Mouse (Mus musculus): ENCODE data around the gene Prl4a1.
"Not testable (repeated sequence)": the region's sequence is repeated elsewhere in the genome, so short reads cannot be mapped to it uniquely, and the experiment has no call there.

The Prl4a1 gene

DNA sequence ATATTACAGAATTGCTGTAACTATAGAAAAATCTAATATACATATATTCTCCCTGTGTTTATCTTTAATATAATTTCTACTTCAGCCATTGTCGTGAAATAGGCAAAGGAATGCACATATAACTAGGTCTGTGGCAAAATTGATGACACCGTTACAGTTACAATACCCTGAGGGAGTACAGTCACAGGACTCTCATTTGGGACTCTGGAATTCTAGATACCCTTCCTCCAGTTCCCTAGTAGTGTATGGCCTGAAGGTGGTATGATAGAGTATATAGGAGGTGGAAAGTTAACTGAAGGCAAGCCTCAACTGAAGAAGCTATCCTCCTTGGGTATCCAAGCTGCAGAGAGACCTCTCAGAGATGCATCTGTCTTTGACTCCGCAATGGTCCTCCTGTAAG, at the start of gene Prl4a1:
Gene Prl4a1 (plus strand): TSS at position 301 of the 400 bp plus-strand sequence.
- TF ChIP-seq POU5F1 (IDR thresholded peaks at IDR 0.05; ENCODE audit: borderline replicate concordance, low read length) (no peak), CTCF (conservative IDR thresholded peaks at IDR 0.05; ENCODE audit: low read length) (no peak), NANOG (IDR thresholded peaks at IDR 0.05; ENCODE audit: borderline replicate concordance, low read length) (no peak)
- H3K27me3 ChIP-seq (ENCODE audit: insufficient read depth, low read length): no peaks in the 10 kb centered on the region
- H3K4me1 ChIP-seq (replicated peaks; ENCODE audit: low read depth, low read length): no peaks in the 10 kb centered on the region
- no peaks in the 10 kb centered on the region for H3K9me3 ChIP-seq (ENCODE audit: low read length)
- H3K36me3 ChIP-seq (ENCODE audit: insufficient read depth, low read length): no peaks in the 10 kb centered on the region
- H3K4me3 ChIP-seq (replicated peaks; ENCODE audit: low read length): no peak within 1 kb of the TSS

DNA sequence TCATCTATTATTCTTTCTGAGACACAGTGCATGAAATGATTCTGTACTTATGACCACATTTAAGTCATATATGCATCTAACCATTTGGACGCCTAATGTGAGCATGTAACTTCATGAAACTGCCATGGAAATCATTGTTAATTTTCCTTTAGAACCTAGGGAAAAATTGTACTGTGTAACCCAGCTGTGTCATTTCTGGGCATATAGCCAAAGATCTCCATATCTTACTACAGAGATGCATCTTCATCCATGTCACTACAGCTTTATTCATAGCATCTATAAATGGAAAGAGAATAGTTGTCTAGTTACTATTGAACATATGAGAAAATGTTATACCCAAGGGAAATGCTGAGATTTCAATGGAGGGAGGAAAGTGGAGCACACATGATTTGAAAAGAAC, 43.1 kb upstream of the Prl4a1 start:
- H3K4me1 ChIP-seq (replicated peaks; ENCODE audit: low read depth, low read length): no peaks in the 10 kb centered on the region
- H3K27me3 ChIP-seq (ENCODE audit: insufficient read depth, low read length): no peaks in the 10 kb centered on the region
- H3K9me3 ChIP-seq (ENCODE audit: low read length): peaks cover 19% of the 10 kb centered on the region
- no peak for TF ChIP-seq CTCF (conservative IDR thresholded peaks at IDR 0.05; ENCODE audit: low read length)
- TF ChIP-seq NANOG (IDR thresholded peaks at IDR 0.05; ENCODE audit: borderline replicate concordance, low read length): no peak
- no peak for TF ChIP-seq POU5F1 (IDR thresholded peaks at IDR 0.05; ENCODE audit: borderline replicate concordance, low read length)
- no peaks in the 10 kb centered on the region for H3K36me3 ChIP-seq (ENCODE audit: insufficient read depth, low read length)
- no peak overlapping the region for H3K4me3 ChIP-seq (replicated peaks; ENCODE audit: low read length)

DNA sequence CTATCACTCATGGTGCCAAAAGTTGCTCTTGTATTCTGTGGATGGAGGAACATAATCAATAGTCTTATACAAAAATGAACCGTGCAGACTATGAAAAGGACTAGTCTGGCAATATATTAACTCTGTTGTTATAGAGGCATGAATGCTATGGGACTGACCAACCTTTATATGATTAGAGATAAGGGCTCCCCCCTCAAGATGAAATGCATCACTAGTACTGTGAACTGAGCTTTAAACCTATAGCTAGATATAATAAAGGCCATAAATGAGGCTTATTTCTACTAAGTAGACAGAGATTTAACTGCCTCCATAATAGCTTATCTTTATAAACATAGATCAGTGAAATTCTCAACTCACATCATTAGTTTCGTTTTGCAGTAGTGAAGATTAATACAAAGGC, 41.7 kb upstream of the Prl4a1 start:
- H3K4me1 ChIP-seq (replicated peaks; ENCODE audit: low read depth, low read length); H3K9me3 ChIP-seq (ENCODE audit: low read length); H3K27me3 ChIP-seq (ENCODE audit: insufficient read depth, low read length); H3K36me3 ChIP-seq (ENCODE audit: insufficient read depth, low read length); H3K4me3 ChIP-seq (replicated peaks; ENCODE audit: low read length): not testable (repeated sequence)

DNA sequence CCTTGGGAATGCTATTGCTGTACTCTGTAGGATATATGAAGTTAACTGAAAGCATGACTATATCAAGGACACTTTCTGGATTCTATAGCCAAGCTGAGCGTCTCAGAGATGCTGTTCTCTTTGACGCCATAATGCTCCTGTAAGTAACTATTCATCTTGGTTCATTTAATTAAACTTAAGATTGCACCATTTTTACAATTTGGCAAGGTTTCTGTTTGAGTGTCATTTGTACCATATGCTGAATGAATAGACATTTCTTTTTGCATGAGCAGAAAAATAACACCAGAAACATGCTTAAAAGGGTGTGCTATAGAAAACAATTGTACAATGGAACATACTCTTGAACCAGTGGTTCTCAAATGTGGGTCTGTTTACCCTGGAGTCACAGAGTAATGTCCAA, 38.4 kb upstream of the Prl4a1 start:
- no peak overlapping the region for H3K4me3 ChIP-seq (replicated peaks; ENCODE audit: low read length)
- H3K4me1 ChIP-seq (replicated peaks; ENCODE audit: low read depth, low read length): no peaks in the 10 kb centered on the region
- no peaks in the 10 kb centered on the region for H3K36me3 ChIP-seq (ENCODE audit: insufficient read depth, low read length)
- no peaks in the 10 kb centered on the region for H3K27me3 ChIP-seq (ENCODE audit: insufficient read depth, low read length)
- no peaks in the 10 kb centered on the region for H3K9me3 ChIP-seq (ENCODE audit: low read length)
- TF ChIP-seq CTCF (conservative IDR thresholded peaks at IDR 0.05; ENCODE audit: low read length) (no peak), NANOG (IDR thresholded peaks at IDR 0.05; ENCODE audit: borderline replicate concordance, low read length) (no peak), POU5F1 (IDR thresholded peaks at IDR 0.05; ENCODE audit: borderline replicate concordance, low read length) (no peak)

DNA sequence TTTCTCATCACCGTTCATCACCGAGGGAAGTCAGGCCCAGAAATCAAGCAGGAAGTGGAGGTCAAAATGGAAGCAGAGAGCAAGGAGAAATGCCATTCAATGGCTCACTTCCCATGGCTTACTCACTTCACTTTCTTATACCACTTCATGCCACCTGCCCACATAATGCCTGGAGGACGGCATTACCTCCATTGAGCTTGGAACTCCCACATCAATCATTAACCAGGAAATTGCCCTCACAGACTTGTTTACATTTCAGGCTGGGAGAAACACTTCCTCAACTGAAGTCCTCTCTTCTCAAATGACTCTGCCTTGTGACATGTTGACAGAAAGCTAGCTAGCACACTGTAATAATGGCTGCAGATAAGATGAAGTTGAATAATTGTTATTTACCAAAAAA, 19.5 kb upstream of the Prl4a1 start:
- H3K4me1 ChIP-seq (replicated peaks; ENCODE audit: low read depth, low read length); H3K27me3 ChIP-seq (ENCODE audit: insufficient read depth, low read length); H3K4me3 ChIP-seq (replicated peaks; ENCODE audit: low read length); H3K36me3 ChIP-seq (ENCODE audit: insufficient read depth, low read length); H3K9me3 ChIP-seq (ENCODE audit: low read length): not testable (repeated sequence)

DNA sequence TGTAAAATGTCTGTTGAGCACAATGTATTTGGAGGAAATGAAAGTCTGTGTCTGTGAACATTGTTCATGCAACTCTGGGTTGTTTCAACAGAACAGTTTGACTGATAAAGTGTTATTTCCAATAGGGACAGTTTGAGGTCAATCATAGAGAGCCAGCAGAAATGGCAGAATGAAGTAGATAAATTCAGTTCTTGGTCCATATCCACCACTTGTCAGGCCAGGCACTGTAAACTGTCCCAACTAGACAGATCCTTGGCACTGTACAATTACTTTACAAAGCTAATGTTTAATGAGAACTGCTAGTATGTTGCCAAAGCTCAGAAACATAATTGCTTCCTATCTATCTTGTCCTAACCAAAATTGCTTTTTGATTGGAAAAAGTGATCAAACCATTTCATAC, 13.3 kb downstream of the Prl4a1 start:
- no peaks in the 10 kb centered on the region for H3K4me1 ChIP-seq (replicated peaks; ENCODE audit: low read depth, low read length)
- H3K4me3 ChIP-seq (replicated peaks; ENCODE audit: low read length): no peak overlapping the region
- H3K27me3 ChIP-seq (ENCODE audit: insufficient read depth, low read length): no peaks in the 10 kb centered on the region
- no peak for TF ChIP-seq CTCF (conservative IDR thresholded peaks at IDR 0.05; ENCODE audit: low read length)
- TF ChIP-seq NANOG (IDR thresholded peaks at IDR 0.05; ENCODE audit: borderline replicate concordance, low read length): no peak
- no peak for TF ChIP-seq POU5F1 (IDR thresholded peaks at IDR 0.05; ENCODE audit: borderline replicate concordance, low read length)
- H3K36me3 ChIP-seq (ENCODE audit: insufficient read depth, low read length): no peaks in the 10 kb centered on the region
- no peaks in the 10 kb centered on the region for H3K9me3 ChIP-seq (ENCODE audit: low read length)

DNA sequence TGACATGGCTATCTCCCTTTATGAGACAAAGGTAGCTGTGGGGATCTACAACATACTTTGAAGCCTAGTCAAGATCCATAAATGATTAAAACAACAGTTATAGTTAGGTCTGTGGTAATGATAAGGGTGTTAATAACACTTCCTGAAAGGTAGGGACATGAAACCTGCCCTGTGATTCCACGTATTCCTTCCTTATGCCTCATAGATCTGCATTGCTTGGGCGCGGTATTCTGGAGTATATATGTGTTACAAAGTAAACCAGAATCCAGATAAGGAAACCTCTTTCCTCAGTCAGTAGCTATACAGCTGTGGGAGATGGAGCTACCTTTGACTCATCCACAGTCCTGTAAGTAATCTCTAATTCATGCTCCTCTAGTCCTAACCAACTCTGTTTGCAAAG, 53.3 kb downstream of the Prl4a1 start:
- H3K27me3 ChIP-seq (ENCODE audit: insufficient read depth, low read length): no peaks in the 10 kb centered on the region
- H3K4me1 ChIP-seq (replicated peaks; ENCODE audit: low read depth, low read length): no peaks in the 10 kb centered on the region
- H3K36me3 ChIP-seq (ENCODE audit: insufficient read depth, low read length): no peaks in the 10 kb centered on the region
- TF ChIP-seq POU5F1 (IDR thresholded peaks at IDR 0.05; ENCODE audit: borderline replicate concordance, low read length): no peak
- TF ChIP-seq NANOG (IDR thresholded peaks at IDR 0.05; ENCODE audit: borderline replicate concordance, low read length): no peak
- TF ChIP-seq CTCF (conservative IDR thresholded peaks at IDR 0.05; ENCODE audit: low read length): no peak
- no peaks in the 10 kb centered on the region for H3K9me3 ChIP-seq (ENCODE audit: low read length)
- no peak overlapping the region for H3K4me3 ChIP-seq (replicated peaks; ENCODE audit: low read length)

All from E14TG2a.4 (cell line).